Mouse (Mus musculus) splenic B cell, adult 2 months (primary cell): ENCODE measurements around the gene Gm5134.
A peak's percentile ranks its signal among the peaks of the same experiment; 100 is the strongest.

Experiments
- DNase-seq: peaks from one replicate; pipeline ENCODE4 v3.0.0-alpha.2; 2011; ENCODE audit warnings: low read depth, low spot score
- H3K27me3 ChIP-seq: 2 replicates; pipeline ENCODE4 v1.6.1; 2012; ENCODE audit warnings: mild to moderate bottlenecking, low read length, moderate library complexity, mixed read lengths; ENCODE audit not compliant: control insufficient read depth, poor library complexity, insufficient read depth, severe bottlenecking
- H3K36me3 ChIP-seq: 2 replicates; pipeline ENCODE4 v1.6.1; 2012; ENCODE audit warnings: mild to moderate bottlenecking, low read length, moderate library complexity, mixed read lengths; ENCODE audit not compliant: control insufficient read depth, poor library complexity, insufficient read depth, severe bottlenecking

The Gm5134 gene

GRCm38 (mm10) chr10:76001160-76001559 lies 46.8 kb downstream of the Gm5134 start:
- no peaks in the 10 kb centered on the region for H3K36me3 ChIP-seq
- DNase-seq, result no peak
- H3K27me3 ChIP-seq, result no peaks in the 10 kb centered on the region

GRCm38 (mm10) chr10:76002101-76002521 lies 47.8 kb downstream of the Gm5134 start:
- no peak for DNase-seq
- H3K36me3 ChIP-seq, result no peaks in the 10 kb centered on the region
- H3K27me3 ChIP-seq, result no peaks in the 10 kb centered on the region

- no peak for DNase-seq
- no peaks in the 10 kb centered on the region for H3K36me3 ChIP-seq
- H3K27me3 ChIP-seq, result no peaks in the 10 kb centered on the region
Measured at GRCm38 (mm10) chr10:76002615-76003014, 48.3 kb downstream of the Gm5134 start.

- DNase-seq, result no peak
- H3K27me3 ChIP-seq, result no peaks in the 10 kb centered on the region
- H3K36me3 ChIP-seq, result no peaks in the 10 kb centered on the region
Measured at GRCm38 (mm10) chr10:76003221-76003620, 48.9 kb downstream of the Gm5134 start.

GRCm38 (mm10) chr10:76006385-76006784 lies 52.1 kb downstream of the Gm5134 start:
- H3K27me3 ChIP-seq, result no peaks in the 10 kb centered on the region
- no peaks in the 10 kb centered on the region for H3K36me3 ChIP-seq
- DNase-seq, result peak; percentile 30

- no peaks in the 10 kb centered on the region for H3K36me3 ChIP-seq
- no peaks in the 10 kb centered on the region for H3K27me3 ChIP-seq
- no peak for DNase-seq
Measured at GRCm38 (mm10) chr10:76009812-76010211, 55.5 kb downstream of the Gm5134 start.

- no peaks in the 10 kb centered on the region for H3K36me3 ChIP-seq
- no peak for DNase-seq
- no peaks in the 10 kb centered on the region for H3K27me3 ChIP-seq
Measured at GRCm38 (mm10) chr10:76012922-76013321, 58.6 kb downstream of the Gm5134 start.

GRCm38 (mm10) chr10:76016886-76017285 lies 62.6 kb downstream of the Gm5134 start:
- H3K27me3 ChIP-seq, result no peaks in the 10 kb centered on the region; the same call in 1 of the 2 replicates
- no peaks in the 10 kb centered on the region for H3K36me3 ChIP-seq
- no peak for DNase-seq

GRCm38 (mm10) chr10:76021728-76022127 lies 67.4 kb downstream of the Gm5134 start:
- H3K36me3 ChIP-seq, result no peaks in the 10 kb centered on the region
- DNase-seq, result no peak

GRCm38 (mm10) chr10:76023921-76024320 lies 69.6 kb downstream of the Gm5134 start:
- Histone ChIP-seq H3K27me3 (no peaks in the 10 kb centered on the region; the same call in 1 of the 2 replicates), H3K36me3 (no peaks in the 10 kb centered on the region)
- DNase-seq, result no peak

More at GRCm38 (mm10) chr10:76021728-76022127, 67.4 kb downstream of the Gm5134 start:
- H3K27me3 ChIP-seq, result no peaks in the 10 kb centered on the region; the same call in 1 of the 2 replicates

GRCm38 (mm10) chr10:76025470-76026190 lies 71.3 kb downstream of the Gm5134 start:
- H3K36me3 ChIP-seq, result no peaks in the 10 kb centered on the region
- DNase-seq, result no peak

GRCm38 (mm10) chr10:76027127-76028015 lies 73.1 kb downstream of the Gm5134 start:
- DNase-seq, result no peak
- Histone ChIP-seq H3K36me3 (no peaks in the 10 kb centered on the region), H3K27me3 (no peaks in the 10 kb centered on the region)

More at GRCm38 (mm10) chr10:76025470-76026190, 71.3 kb downstream of the Gm5134 start:
- H3K27me3 ChIP-seq, result no peaks in the 10 kb centered on the region; the same call in 1 of the 2 replicates

- DNase-seq, result no peak
Measured at GRCm38 (mm10) chr10:76028016-76028366, 73.7 kb downstream of the Gm5134 start.

GRCm38 (mm10) chr10:76028396-76028795 lies 74.1 kb downstream of the Gm5134 start:
- H3K36me3 ChIP-seq, result no peaks in the 10 kb centered on the region
- H3K27me3 ChIP-seq, result no peaks in the 10 kb centered on the region

More at GRCm38 (mm10) chr10:76028016-76028366, 73.7 kb downstream of the Gm5134 start:
- Histone ChIP-seq H3K27me3 (no peaks in the 10 kb centered on the region), H3K36me3 (no peaks in the 10 kb centered on the region)

GRCm38 (mm10) chr10:76029276-76029675 lies 75.0 kb downstream of the Gm5134 start:
- Histone ChIP-seq H3K36me3 (no peaks in the 10 kb centered on the region), H3K27me3 (no peaks in the 10 kb centered on the region)
- no peak for DNase-seq

More at GRCm38 (mm10) chr10:76028396-76028795, 74.1 kb downstream of the Gm5134 start:
- no peak for DNase-seq
